Mouse (Mus musculus) ES-Bruce4 (cell line): ENCODE measurements around the gene Get4.

Experiments
- CTCF ChIP-seq: IDR thresholded peaks from one replicate; pipeline ENCODE4 v1.8.1; 2011; ENCODE audit warnings: low read depth, low read length
- EP300 ChIP-seq: IDR thresholded peaks from 2 replicates; pipeline ENCODE4 v1.6.1; 2011; ENCODE audit warnings: low read depth, low read length; ENCODE audit not compliant: insufficient read depth
- POLR2A ChIP-seq: IDR thresholded peaks from one replicate; pipeline ENCODE4 v1.8.1; 2011; ENCODE audit warnings: low read length; ENCODE audit not compliant: insufficient read depth

GRCm38 (mm10) chr5:139294089-139294488 is 42.0 kb downstream of the Get4 start:
- TF ChIP-seq CTCF: no peak
- no peak for TF ChIP-seq POLR2A
- TF ChIP-seq EP300: no peak
